11 mouse cellular contexts compared by ENCODE assay signal in the genomic region with DNA sequence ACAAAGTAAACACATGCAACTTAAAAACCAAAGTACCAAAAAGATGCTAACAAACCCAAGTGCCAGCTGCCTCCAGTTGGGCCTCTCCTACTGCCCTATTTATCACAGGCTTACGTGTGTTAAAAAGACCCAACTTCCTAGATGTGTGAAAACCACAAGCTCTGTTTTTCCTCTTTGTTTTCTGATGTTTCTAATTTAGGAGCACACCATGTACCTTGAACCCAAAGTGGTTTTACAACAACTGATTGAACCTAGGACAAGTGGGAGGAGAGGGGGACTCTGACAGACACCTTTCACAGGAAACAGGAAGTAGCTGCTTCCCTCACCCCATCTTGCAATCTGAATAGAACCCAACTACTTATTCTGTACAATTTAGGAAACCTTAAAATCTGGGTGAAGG. TPM values are rescaled to one million over a fixed set of nuclear protein-coding genes. Genes with fewer than 3 reads are reported as not detected.
DNase-seq lines count a peak whose midpoint lies in the region; ATAC-seq lines count a peak whose summit lies in the region.
"Had no signal": no experiment of that assay in that cellular context is flagged by ENCODE, and none has a peak within 500 bp of the region (broad histone marks: within the 10 kb centered on the region; RNA-seq: fewer than 3 reads in every experiment).

No protein-coding gene starts in this region.

- peaks cover 38% of the 10 kb centered on the region for H3K36me3 ChIP-seq in heart, embryonic 15.5 days
- peaks cover 35% of the 10 kb centered on the region for H3K36me3 ChIP-seq in liver, embryonic 16.5 days (ENCODE audit: control insufficient read depth, insufficient read depth)
- H3K36me3 ChIP-seq in midbrain, embryonic 14.5 days (ENCODE audit: control insufficient read depth, insufficient read depth, low read length), result peaks cover 68% of the 10 kb centered on the region

- H3K9me3 ChIP-seq in heart, embryonic 15.5 days (replicated peaks), result no peaks in the 10 kb centered on the region
- no peaks in the 10 kb centered on the region for H3K9me3 ChIP-seq in liver, embryonic 16.5 days (replicated peaks; ENCODE audit: control insufficient read depth, low read length)
- no peaks in the 10 kb centered on the region for H3K9me3 ChIP-seq in midbrain, embryonic 14.5 days (ENCODE audit: control insufficient read depth, low read length)

- no peak for ATAC-seq in heart, embryonic 15.5 days (replicated peaks; ENCODE audit: insufficient number of reproducible peaks, insufficient read depth, low FRiP score, low read depth)
- peak; percentile 53; the same call in 1 of the 2 replicates for ATAC-seq in liver, embryonic 16.5 days (ENCODE audit: low read depth)
- ATAC-seq in midbrain, embryonic 14.5 days (ENCODE audit: low FRiP score, low TSS enrichment), result no peak

- H3K27me3 ChIP-seq in heart, embryonic 15.5 days, result no peaks in the 10 kb centered on the region
- H3K27me3 ChIP-seq in liver, embryonic 16.5 days (ENCODE audit: control insufficient read depth, insufficient read depth, low read depth, low read length), result no peaks in the 10 kb centered on the region
- H3K27me3 ChIP-seq in midbrain, embryonic 14.5 days (ENCODE audit: control insufficient read depth, insufficient read depth, low read length), result no peaks in the 10 kb centered on the region; the same call in 1 of the 2 replicates

- peak overlapping the region; percentile 44 for H3K27ac ChIP-seq in heart, embryonic 15.5 days
- peak overlapping the region; percentile 65 for H3K27ac ChIP-seq in liver, embryonic 16.5 days (ENCODE audit: low read length)
- H3K27ac ChIP-seq in midbrain, embryonic 14.5 days (replicated peaks; ENCODE audit: low read depth, low read length), result no peak overlapping the region

- peaks cover 18% of the 10 kb centered on the region for H3K4me1 ChIP-seq in heart, embryonic 15.5 days (replicated peaks)
- peaks cover 10% of the 10 kb centered on the region for H3K4me1 ChIP-seq in liver, embryonic 16.5 days (ENCODE audit: control insufficient read depth, low read depth, low read length)
- H3K4me1 ChIP-seq in midbrain, embryonic 14.5 days (ENCODE audit: control insufficient read depth, insufficient read depth, low read length), result peaks cover 5% of the 10 kb centered on the region; the same call in 1 of the 2 replicates

- no peak overlapping the region for H3K9ac ChIP-seq in heart, embryonic 15.5 days
- no peak overlapping the region for H3K9ac ChIP-seq in liver, embryonic 16.5 days (ENCODE audit: low read depth, low read length)
- no peak overlapping the region for H3K9ac ChIP-seq in midbrain, embryonic 14.5 days (replicated peaks; ENCODE audit: low read length)

- no peak for DNase-seq in heart, adult 9 months (ENCODE audit: low spot score in 2 of 2)
- DNase-seq in spleen, postnatal 36 days (ENCODE audit: low spot score in 2 of 2), result peak; percentile 39 to 47
- no peak for DNase-seq in spleen, adult 18-20 months
- DNase-seq in adrenal gland, postnatal 14 days, result no peak
- DNase-seq in layer of hippocampus, adult 18-20 months (ENCODE audit: low spot score in 2 of 2), result no peak
- no peak for DNase-seq in midbrain, embryonic 14.5 days
- DNase-seq: cerebellum, adult 11 months; gastrocnemius, postnatal 10 days; lung, adult 2 months had no signal

- no peak overlapping the region for H3K4me3 ChIP-seq in heart, embryonic 15.5 days
- H3K4me3 ChIP-seq in liver, embryonic 16.5 days (ENCODE audit: low read depth, low read length), result no peak overlapping the region
- H3K4me3 ChIP-seq in midbrain, embryonic 14.5 days (replicated peaks; ENCODE audit: low read depth, low read length), result no peak overlapping the region

- no peak overlapping the region for H3K4me2 ChIP-seq in heart, embryonic 15.5 days
- no peak overlapping the region for H3K4me2 ChIP-seq in liver, embryonic 16.5 days (ENCODE audit: low read depth, low read length)
- H3K4me2 ChIP-seq in midbrain, embryonic 14.5 days (ENCODE audit: low read length), result no peak overlapping the region

- 69% methylated on average over 1 of the region's 1 CpGs for WGBS in heart, embryonic 15.5 days
- WGBS in liver, embryonic 16.5 days (ENCODE audit: insufficient replicate concordance), result 76% methylated on average over 1 of the region's 1 CpGs
- 91% methylated on average over 1 of the region's 1 CpGs for WGBS in midbrain, embryonic 14.5 days

RNA-seq across cellular contexts. Expression of gene Sae1, which starts 23.3 kb away (rescaled TPM):
- polyA plus RNA-seq in heart, embryonic 15.5 days (2015; fragmentation: Nextera tagmentation; extraction: Ambion mirVana), result 187 and 209 TPM in 2 replicates
- polyA plus RNA-seq in liver, embryonic 16.5 days (2015; fragmentation: Nextera tagmentation; extraction: Ambion mirVana), result 84.3 and 90.7 TPM in 2 replicates
- total RNA-seq in adrenal gland, postnatal 14 days (2021), result 62.3 and 72.1 TPM in 2 replicates
- total RNA-seq in layer of hippocampus, adult 18-20 months (2021), result 100 to 1,000 TPM in 1 of 2 experiments, 10 to 100 TPM in 1; 95.4 to 100 TPM
- 178 and 240 TPM in 2 replicates for polyA plus RNA-seq in midbrain, embryonic 14.5 days (2014; fragmentation: Nextera tagmentation; extraction: Ambion mirVana)

RNA-seq across cellular contexts. Expression of gene Zc3h4, which starts 36.4 kb away (rescaled TPM):
- polyA plus RNA-seq in heart, embryonic 15.5 days (2015; fragmentation: Nextera tagmentation; extraction: Ambion mirVana), result 7.9 and 13.2 TPM in 2 replicates
- polyA plus RNA-seq in liver, embryonic 16.5 days (2015; fragmentation: Nextera tagmentation; extraction: Ambion mirVana), result 7.0 and 7.2 TPM in 2 replicates
- 37.4 and 48.5 TPM in 2 replicates for total RNA-seq in adrenal gland, postnatal 14 days (2021)
- total RNA-seq in layer of hippocampus, adult 18-20 months (2021), result 10 to 100 TPM; 55.9 to 56.9 TPM
- polyA plus RNA-seq in midbrain, embryonic 14.5 days (2014; fragmentation: Nextera tagmentation; extraction: Ambion mirVana), result 17.1 and 19.2 TPM in 2 replicates

RNA-seq across cellular contexts. Expression of gene Bbc3, which starts 56.1 kb away (rescaled TPM):
- polyA plus RNA-seq in heart, embryonic 15.5 days (2015; fragmentation: Nextera tagmentation; extraction: Ambion mirVana), result 6.6 and 6.9 TPM in 2 replicates
- 3.0 and 4.1 TPM in 2 replicates for polyA plus RNA-seq in liver, embryonic 16.5 days (2015; fragmentation: Nextera tagmentation; extraction: Ambion mirVana)
- 5.8 and 11.6 TPM in 2 replicates for total RNA-seq in adrenal gland, postnatal 14 days (2021)
- 10 to 100 TPM in 1 of 2 experiments, 1 to 10 TPM in 1; 8.2 to 12.4 TPM for total RNA-seq in layer of hippocampus, adult 18-20 months (2021)
- polyA plus RNA-seq in midbrain, embryonic 14.5 days (2014; fragmentation: Nextera tagmentation; extraction: Ambion mirVana), result 16.8 and 24.8 TPM in 2 replicates

Comparison
In these comparisons a context has a peak if more than half of its experiments do, and no peak if none do; other contexts are left out.
1. DNase-seq: peak in spleen, postnatal 36 days (2 of 2); none in heart, adult 9 months (0 of 2), spleen, adult 18-20 months (0 of 2), adrenal gland, postnatal 14 days (single experiment), layer of hippocampus, adult 18-20 months (0 of 2) and midbrain, embryonic 14.5 days (single experiment).